Mouse (Mus musculus) stomach, embryonic 16.5 days (tissue): ENCODE results near the gene Nup160. TPM values are rescaled to one million over a fixed set of nuclear protein-coding genes. Genes with fewer than 3 reads are reported as not detected.

Source experiments
- ATAC-seq: fragments of 200-750 bp; cut with Nextera tagmentation; 2 replicates; pipeline ENCODE4 v1.8.0; 2017; ENCODE audit warnings: moderate number of reproducible peaks, moderate TSS enrichment; ENCODE audit not compliant: insufficient read depth, low FRiP score
- H3K27ac ChIP-seq: fragments of 300-500 bp; sonication (generic); 2 replicates; pipeline ENCODE4 v1.5.1; 2014; ENCODE audit warnings: low read length
- H3K27me3 ChIP-seq: fragments of 300-500 bp; sonication (generic); 2 replicates; pipeline ENCODE4 v1.6.1; 2014; ENCODE audit warnings: low read length, control low read depth, mixed read lengths; ENCODE audit not compliant: control insufficient read depth, insufficient read depth
- H3K36me3 ChIP-seq: fragments of 300-500 bp; sonication (generic); 2 replicates; pipeline ENCODE4 v1.6.1; 2014; ENCODE audit warnings: low read length; ENCODE audit not compliant: control insufficient read depth, insufficient read depth
- H3K4me1 ChIP-seq: fragments of 300-500 bp; sonication (generic); 2 replicates; pipeline ENCODE4 v1.6.1; 2014; ENCODE audit warnings: low read length, control low read depth, mixed read lengths; ENCODE audit not compliant: control insufficient read depth, insufficient read depth
- H3K4me2 ChIP-seq: fragments of 300-500 bp; sonication (generic); 2 replicates; pipeline ENCODE4 v1.6.1; 2014; ENCODE audit warnings: low read depth, low read length, mixed read lengths
- H3K4me3 ChIP-seq: fragments of 300-500 bp; sonication (generic); replicated peaks from 2 replicates; pipeline ENCODE4 v1.5.1; 2014; ENCODE audit warnings: mild to moderate bottlenecking, low read length
- H3K9ac ChIP-seq: fragments of 300-500 bp; sonication (generic); 2 replicates; pipeline ENCODE4 v1.6.1; 2014; ENCODE audit warnings: low read length
- H3K9me3 ChIP-seq: fragments of 300-500 bp; sonication (generic); replicated peaks from 2 replicates; pipeline ENCODE4 v1.6.1; 2016; ENCODE audit warnings: low read length, control low read depth; ENCODE audit not compliant: control insufficient read depth
- WGBS: fragments of 180-500 bp; shearing (Covaris S2); extraction: QIAGEN DNeasy Blood & Tissue Kit; methylation state at CpG from one replicate; pipeline ENCODE4 v1.1.7; 2014; 5-methylcytosine and 5-hydroxymethylcytosine counted together
- polyA plus RNA-seq: library from polyadenylated mRNA; unstranded; fragments of >200 nt; fragmentation: Nextera tagmentation; extraction: Ambion mirVana; gene quantifications from 2 replicates; pipeline ENCODE4 v1.2.1, GENCODE M21; 2015

Gene Nup160
- polyA plus RNA-seq, 1 experiment from 2014 or later = 43.4 TPM

GRCm38 (mm10) chr2:90639747-90640699 is 37.0 kb upstream of the Nup160 start:
- Histone ChIP-seq H3K36me3 (no peaks in the 10 kb centered on the region), H3K4me2 (no peak overlapping the region), H3K4me1 (peaks cover 9% of the 10 kb centered on the region; the same call in 1 of the 2 replicates), H3K27me3 (no peaks in the 10 kb centered on the region), H3K27ac (peak overlapping the region; percentile 46; the same call in 1 of the 2 replicates), H3K9me3 (no peaks in the 10 kb centered on the region), H3K9ac (no peak overlapping the region), H3K4me3 (no peak overlapping the region)
- WGBS = 49% methylated on average over 5 of the region's 5 CpGs
- peak; percentile 71; the same call in 1 of the 2 replicates for ATAC-seq

GRCm38 (mm10) chr2:90641007-90641709 is 35.9 kb upstream of the Nup160 start:
- Histone ChIP-seq H3K9me3 (no peaks in the 10 kb centered on the region), H3K4me1 (peaks cover 9% of the 10 kb centered on the region; the same call in 1 of the 2 replicates), H3K36me3 (no peaks in the 10 kb centered on the region), H3K9ac (no peak overlapping the region), H3K27ac (0 out of 2 replicates have a peak overlapping the region, but pooled peaks have one; percentile 21), H3K4me3 (no peak overlapping the region), H3K27me3 (no peaks in the 10 kb centered on the region), H3K4me2 (no peak overlapping the region)
- WGBS = 67% methylated on average over 10 of the region's 10 CpGs
- ATAC-seq = no peak

GRCm38 (mm10) chr2:90641710-90642039 is 35.3 kb upstream of the Nup160 start:
- 81% methylated on average over 4 of the region's 4 CpGs for WGBS
- Histone ChIP-seq H3K9ac (no peak overlapping the region), H3K9me3 (no peaks in the 10 kb centered on the region), H3K36me3 (no peaks in the 10 kb centered on the region), H3K4me2 (no peak overlapping the region), H3K27ac (no peak overlapping the region), H3K4me1 (peaks cover 9% of the 10 kb centered on the region; the same call in 1 of the 2 replicates), H3K27me3 (no peaks in the 10 kb centered on the region), H3K4me3 (no peak overlapping the region)
- ATAC-seq = no peak

GRCm38 (mm10) chr2:90647084-90647483 is 29.9 kb upstream of the Nup160 start:
- no peak for ATAC-seq
- no peaks in the 10 kb centered on the region for H3K27me3 ChIP-seq
- no peak overlapping the region for H3K4me2 ChIP-seq
- no peak overlapping the region for H3K4me3 ChIP-seq
- 62% methylated on average over 6 of the region's 6 CpGs for WGBS
- H3K27ac ChIP-seq = no peak overlapping the region
- H3K4me1 ChIP-seq = 0 out of 2 replicates have a peak, but pooled peaks cover 2% of the 10 kb centered on the region
- no peaks in the 10 kb centered on the region for H3K36me3 ChIP-seq
- H3K9ac ChIP-seq = no peak overlapping the region
- H3K9me3 ChIP-seq = no peaks in the 10 kb centered on the region

GRCm38 (mm10) chr2:90649405-90649804 is 27.6 kb upstream of the Nup160 start:
- Histone ChIP-seq H3K4me3 (no peak overlapping the region), H3K9ac (no peak overlapping the region), H3K4me1 (0 out of 2 replicates have a peak, but pooled peaks cover 2% of the 10 kb centered on the region), H3K4me2 (no peak overlapping the region), H3K27ac (no peak overlapping the region), H3K27me3 (no peaks in the 10 kb centered on the region), H3K36me3 (no peaks in the 10 kb centered on the region), H3K9me3 (no peaks in the 10 kb centered on the region)
- ATAC-seq = no peak
- WGBS = 91% methylated on average over 3 of the region's 3 CpGs

GRCm38 (mm10) chr2:90649965-90650364 is 27.1 kb upstream of the Nup160 start:
- no peaks in the 10 kb centered on the region for H3K36me3 ChIP-seq
- no peak overlapping the region for H3K9ac ChIP-seq
- H3K4me2 ChIP-seq = no peak overlapping the region
- H3K9me3 ChIP-seq = no peaks in the 10 kb centered on the region
- H3K4me3 ChIP-seq = no peak overlapping the region
- no peaks in the 10 kb centered on the region for H3K27me3 ChIP-seq
- no peak for ATAC-seq
- H3K27ac ChIP-seq = no peak overlapping the region
- 62% methylated on average over 4 of the region's 4 CpGs for WGBS
- H3K4me1 ChIP-seq = 0 out of 2 replicates have a peak, but pooled peaks cover 2% of the 10 kb centered on the region

- no peaks in the 10 kb centered on the region for H3K27me3 ChIP-seq
- no peak overlapping the region for H3K27ac ChIP-seq
- no peaks in the 10 kb centered on the region for H3K36me3 ChIP-seq
- ATAC-seq = no peak
- no peaks in the 10 kb centered on the region for H3K9me3 ChIP-seq
- 79% methylated on average over 9 of the region's 10 CpGs for WGBS
- H3K4me2 ChIP-seq = no peak overlapping the region
- H3K4me1 ChIP-seq = 0 out of 2 replicates have a peak, but pooled peaks cover 2% of the 10 kb centered on the region
- no peak overlapping the region for H3K9ac ChIP-seq
- no peak overlapping the region for H3K4me3 ChIP-seq
These were observed 24.9 kb upstream of the Nup160 start for GRCm38 (mm10) chr2:90652101-90652500.

- Histone ChIP-seq H3K4me3 (no peak overlapping the region), H3K9me3 (no peaks in the 10 kb centered on the region), H3K9ac (no peak overlapping the region), H3K27me3 (no peaks in the 10 kb centered on the region), H3K4me2 (no peak overlapping the region), H3K36me3 (no peaks in the 10 kb centered on the region), H3K4me1 (0 out of 2 replicates have a peak, but pooled peaks cover 2% of the 10 kb centered on the region), H3K27ac (no peak overlapping the region)
- ATAC-seq = no peak
- 66% methylated on average over 4 of the region's 4 CpGs for WGBS
These were observed 24.0 kb upstream of the Nup160 start for GRCm38 (mm10) chr2:90652993-90653392.

- WGBS = 41% methylated on average over 6 of the region's 6 CpGs
- Histone ChIP-seq H3K9ac (no peak overlapping the region; the same call in 1 of the 2 replicates), H3K27ac (no peak overlapping the region), H3K36me3 (no peaks in the 10 kb centered on the region), H3K27me3 (no peaks in the 10 kb centered on the region), H3K4me3 (no peak overlapping the region), H3K9me3 (no peaks in the 10 kb centered on the region), H3K4me2 (no peak overlapping the region), H3K4me1 (no peaks in the 10 kb centered on the region)
- ATAC-seq = peak; percentile 65; the same call in 1 of the 2 replicates
These were observed 21.6 kb upstream of the Nup160 start for GRCm38 (mm10) chr2:90655449-90655848.
